Mouse (Mus musculus): ENCODE measurements at regions not wholly inside any gene's neighbourhood (a gene's known extent, or its start where the extent isn't known, plus 50 kb on each side); places are given as distances from the start of the nearest gene placed in this dataset.

GRCm38 (mm10) chr1:121052120-121052501, 280.3 kb downstream of the Insig2 start:
- DNase-seq: no peak

- no peak for DNase-seq
Measured at GRCm38 (mm10) chr1:121053692-121054091, 278.7 kb downstream of the Insig2 start.

- DNase-seq: no peak
Measured at GRCm38 (mm10) chr1:121074569-121074968, 257.8 kb downstream of the Insig2 start.

GRCm38 (mm10) chr1:121082839-121083238, 249.6 kb downstream of the Insig2 start:
- no peak for DNase-seq

- DNase-seq: no peak
Measured at GRCm38 (mm10) chr1:121085101-121085727, 247.2 kb downstream of the Insig2 start.

GRCm38 (mm10) chr1:121087124-121087887, 245.1 kb downstream of the Insig2 start:
- peak; percentile 30 for DNase-seq

GRCm38 (mm10) chr1:121090628-121091027, 241.8 kb downstream of the Insig2 start:
- no peak for DNase-seq

GRCm38 (mm10) chr1:121092870-121093269, 239.5 kb downstream of the Insig2 start:
- no peak for DNase-seq

GRCm38 (mm10) chr1:121096551-121097550, 235.5 kb downstream of the Insig2 start:
- no peak for DNase-seq

- DNase-seq: no peak
Measured at GRCm38 (mm10) chr1:121111776-121112344, 220.5 kb downstream of the Insig2 start.

GRCm38 (mm10) chr1:121112464-121112863, 219.9 kb downstream of the Insig2 start:
- DNase-seq: no peak

GRCm38 (mm10) chr1:121116626-121117025, 215.8 kb downstream of the Insig2 start:
- no peak for DNase-seq

GRCm38 (mm10) chr1:121123436-121123835, 209.0 kb downstream of the Insig2 start:
- DNase-seq: no peak

- DNase-seq: no peak
Measured at GRCm38 (mm10) chr1:121136284-121136683, 196.1 kb downstream of the Insig2 start.

GRCm38 (mm10) chr1:121136846-121137245, 195.5 kb downstream of the Insig2 start:
- DNase-seq: no peak

- DNase-seq: no peak
Measured at GRCm38 (mm10) chr1:121144981-121145380, 187.4 kb downstream of the Insig2 start.

- no peak for DNase-seq
Measured at GRCm38 (mm10) chr1:121153476-121153875, 178.9 kb downstream of the Insig2 start.

GRCm38 (mm10) chr1:121154616-121155015, 177.8 kb downstream of the Insig2 start:
- DNase-seq: no peak

- DNase-seq: no peak
Measured at GRCm38 (mm10) chr1:121168651-121169050, 163.7 kb downstream of the Insig2 start.

- DNase-seq: no peak
Measured at GRCm38 (mm10) chr1:121176541-121176940, 155.8 kb downstream of the Insig2 start.

- no peak for DNase-seq
Measured at GRCm38 (mm10) chr1:121177136-121177907, 155.1 kb downstream of the Insig2 start.

GRCm38 (mm10) chr1:121177908-121178311, 154.5 kb downstream of the Insig2 start:
- DNase-seq: no peak

All from kidney, adult 11 months (tissue).